Mouse (Mus musculus): ENCODE data around the gene Epha1. TPM values are rescaled to one million over a fixed set of nuclear protein-coding genes. Genes with fewer than 3 reads are reported as not detected.

Gene Epha1
- total and polyA plus RNA-seq, 3 experiments, result 0.04 TPM; not detected in 2

DNA sequence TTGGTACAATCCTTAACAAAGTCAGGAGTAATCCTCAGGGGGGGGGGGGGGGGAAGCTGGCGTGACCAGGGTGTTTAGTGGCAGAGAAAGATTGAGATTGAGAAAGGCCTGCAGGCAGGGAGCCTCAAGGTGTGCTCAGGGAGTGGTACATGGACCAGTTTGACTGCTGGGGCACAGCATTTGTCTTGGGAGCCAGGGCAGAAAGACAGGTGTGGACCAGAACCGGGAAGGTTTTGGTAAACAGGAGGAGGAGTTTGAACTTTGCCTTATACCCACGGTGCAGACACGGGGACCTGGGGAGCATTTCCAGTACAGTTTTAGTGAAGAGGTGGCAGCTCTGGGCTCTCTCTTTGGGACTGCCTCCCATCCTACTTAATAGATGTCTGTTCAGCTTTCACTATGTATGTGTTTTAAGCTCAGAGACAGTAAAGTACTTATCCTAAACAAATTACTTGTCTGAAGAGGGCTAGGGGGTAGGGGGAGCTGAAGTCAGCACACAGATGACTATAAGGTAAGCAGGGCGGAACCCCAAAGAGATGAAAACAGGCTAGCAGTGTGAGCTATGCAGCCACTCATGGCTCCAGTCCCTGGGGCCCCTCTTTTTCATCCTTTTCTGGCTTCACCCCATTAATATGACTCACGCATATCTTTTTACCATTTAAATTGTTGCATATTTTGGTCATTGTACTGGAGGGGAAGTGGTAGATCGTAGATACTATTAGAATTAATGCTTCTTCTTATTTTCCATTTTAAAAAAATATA lies 782 bp upstream of the Epha1 start:
- no peak overlapping the region for H3K27ac ChIP-seq (ENCODE audit: control insufficient read depth, low read depth, low read length)
- DNase-seq (ENCODE audit: low read depth, low spot score), result no peak
- H3K9ac ChIP-seq (ENCODE audit: control insufficient read depth, low read depth, low read length, poor library complexity, severe bottlenecking), result no peak overlapping the region
- H3K27me3 ChIP-seq (ENCODE audit: control insufficient read depth in 1 of 2, insufficient read depth in 2 of 2, low read length in 2 of 2), result peaks cover 0 to 2% of the 10 kb centered on the region in 2 experiments; a peak in 2 of 4 replicates
- no peaks in the 10 kb centered on the region for H3K79me2 ChIP-seq (ENCODE audit: control insufficient read depth, insufficient read depth, low read length, poor library complexity)
- no peaks in the 10 kb centered on the region for H3K9me3 ChIP-seq (replicated peaks; ENCODE audit: insufficient read depth, low read length)
- no peak overlapping the region for H3K4me3 ChIP-seq (ENCODE audit: control insufficient read depth in 1 of 2, insufficient read depth in 1 of 2, low read depth in 2 of 2, low read length in 2 of 2)
- H3K36me3 ChIP-seq (ENCODE audit: control insufficient read depth in 1 of 2, insufficient read depth in 2 of 2, low read length in 2 of 2), result no peaks in the 10 kb centered on the region
- TF ChIP-seq E2F4 (IDR thresholded peaks at IDR 0.05; ENCODE audit: borderline replicate concordance, low read depth, low read length), result no peak
- no peaks in the 10 kb centered on the region; a peak in 1 of 4 replicates for H3K4me1 ChIP-seq (ENCODE audit: control insufficient read depth in 1 of 2, insufficient read depth in 2 of 2, low read length in 2 of 2)

- Histone ChIP-seq H3K9ac (ENCODE audit: control insufficient read depth, low read depth, low read length, poor library complexity, severe bottlenecking) (no peak overlapping the region), H3K4me1 (ENCODE audit: control insufficient read depth in 1 of 2, insufficient read depth in 2 of 2, low read length in 2 of 2) (no peaks in the 10 kb centered on the region; a peak in 1 of 4 replicates), H3K36me3 (ENCODE audit: control insufficient read depth in 1 of 2, insufficient read depth in 2 of 2, low read length in 2 of 2) (no peaks in the 10 kb centered on the region), H3K27ac (ENCODE audit: control insufficient read depth, low read depth, low read length) (no peak overlapping the region), H3K9me3 (replicated peaks; ENCODE audit: insufficient read depth, low read length) (no peaks in the 10 kb centered on the region), H3K27me3 (ENCODE audit: control insufficient read depth in 1 of 2, insufficient read depth in 2 of 2, low read length in 2 of 2) (peaks cover 0 to 2% of the 10 kb centered on the region in 2 experiments; a peak in 2 of 4 replicates), H3K4me3 (ENCODE audit: control insufficient read depth in 1 of 2, insufficient read depth in 1 of 2, low read depth in 2 of 2, low read length in 2 of 2) (no peak overlapping the region), H3K79me2 (ENCODE audit: control insufficient read depth, insufficient read depth, low read length, poor library complexity) (no peaks in the 10 kb centered on the region)
- DNase-seq (ENCODE audit: low read depth, low spot score), result no peak
- TF ChIP-seq ZC3H11A (IDR thresholded peaks at IDR 0.05; ENCODE audit: low read depth, low read length), result no peak
- no peak for TF ChIP-seq ZMIZ1 (IDR thresholded peaks at IDR 0.05; ENCODE audit: low read depth, low read length)
- TF ChIP-seq TBP (IDR thresholded peaks at IDR 0.05; ENCODE audit: low read depth, low read length), result no peak
- no peak for TF ChIP-seq MXI1 (IDR thresholded peaks at IDR 0.05; ENCODE audit: low read depth, low read length)
- TF ChIP-seq MAZ (IDR thresholded peaks at IDR 0.05; ENCODE audit: low read depth, low read length), result no peak
- no peak for TF ChIP-seq ZKSCAN1 (IDR thresholded peaks at IDR 0.05; ENCODE audit: low read depth, low read length)
- no peak for TF ChIP-seq MAX (IDR thresholded peaks at IDR 0.05; ENCODE audit: low read length)
- no peak for TF ChIP-seq MYC (IDR thresholded peaks at IDR 0.05; ENCODE audit: low read depth, low read length)
- TF ChIP-seq ELF1 (IDR thresholded peaks at IDR 0.05; ENCODE audit: low read depth, low read length), result no peak
- TF ChIP-seq POLR2AphosphoS5 (IDR thresholded peaks at IDR 0.05; ENCODE audit: borderline replicate concordance, low read depth, low read length), result no peak
- TF ChIP-seq USF1 (IDR thresholded peaks at IDR 0.05; ENCODE audit: low read depth, low read length), result no peak
Measured at GRCm38 (mm10) chr6:42372421-42372815, 650 bp downstream of the Epha1 start.

- Histone ChIP-seq H3K9ac (ENCODE audit: control insufficient read depth, low read depth, low read length, poor library complexity, severe bottlenecking) (no peak overlapping the region), H3K4me1 (ENCODE audit: control insufficient read depth in 1 of 2, insufficient read depth in 2 of 2, low read length in 2 of 2) (no peaks in the 10 kb centered on the region; a peak in 1 of 4 replicates), H3K9me3 (replicated peaks; ENCODE audit: insufficient read depth, low read length) (no peaks in the 10 kb centered on the region), H3K4me3 (ENCODE audit: control insufficient read depth in 1 of 2, insufficient read depth in 1 of 2, low read depth in 2 of 2, low read length in 2 of 2) (no peak overlapping the region), H3K36me3 (ENCODE audit: control insufficient read depth in 1 of 2, insufficient read depth in 2 of 2, low read length in 2 of 2) (no peaks in the 10 kb centered on the region), H3K79me2 (ENCODE audit: control insufficient read depth, insufficient read depth, low read length, poor library complexity) (no peaks in the 10 kb centered on the region), H3K27ac (ENCODE audit: control insufficient read depth, low read depth, low read length) (no peak overlapping the region), H3K27me3 (ENCODE audit: control insufficient read depth in 1 of 2, insufficient read depth in 2 of 2, low read length in 2 of 2) (peaks cover 0 to 2% of the 10 kb centered on the region in 2 experiments; a peak in 2 of 4 replicates)
- DNase-seq (ENCODE audit: low read depth, low spot score), result no peak
- TF ChIP-seq RCOR1 (IDR thresholded peaks at IDR 0.05; ENCODE audit: low read depth, low read length), result no peak
- TF ChIP-seq CTCF (IDR thresholded peaks at IDR 0.05 in 2 of 3, conservative IDR thresholded peaks at IDR 0.05 in 1 of 3; ENCODE audit: control insufficient read depth in 1 of 3, insufficient read depth in 1 of 3, low read depth in 2 of 3, low read length in 3 of 3, poor library complexity in 1 of 3, severe bottlenecking in 1 of 3), result no peak
- no peak for TF ChIP-seq CHD1 (IDR thresholded peaks at IDR 0.05; ENCODE audit: low read depth, low read length)
Measured at GRCm38 (mm10) chr6:42372001-42372400, 1.1 kb downstream of the Epha1 start.

Data from MEL (cell line).